Mouse (Mus musculus) lung, embryonic 16.5 days (tissue): ENCODE measurements around the gene A030003K21Rik. TPM values are rescaled to one million over a fixed set of nuclear protein-coding genes. Genes with fewer than 3 reads are reported as not detected.
"Not testable (repeated sequence)": the region's sequence is repeated elsewhere in the genome, so short reads cannot be mapped to it uniquely, and the experiment has no call there.

Source experiments
- ATAC-seq: fragments of 200-750 bp; cut with Nextera tagmentation; 2 replicates; pipeline ENCODE4 v1.8.0; 2017; ENCODE audit warnings: low read depth, mild to moderate bottlenecking, moderate library complexity
- H3K27ac ChIP-seq: fragments of 300-500 bp; sonication (generic); 2 replicates; pipeline ENCODE4 v1.5.1; 2014; ENCODE audit warnings: mild to moderate bottlenecking, control low read depth, low read length
- H3K27me3 ChIP-seq: fragments of 300-500 bp; sonication (generic); 2 replicates; pipeline ENCODE4 v1.6.1; 2014; ENCODE audit warnings: low read depth, low read length, mixed read lengths; ENCODE audit not compliant: control insufficient read depth, insufficient read depth
- H3K36me3 ChIP-seq: fragments of 300-500 bp; sonication (generic); 2 replicates; pipeline ENCODE4 v1.6.1; 2014; ENCODE audit warnings: low read length; ENCODE audit not compliant: control insufficient read depth, insufficient read depth
- H3K4me1 ChIP-seq: fragments of 300-500 bp; sonication (generic); replicated peaks from 2 replicates; pipeline ENCODE4 v1.6.1; 2014; ENCODE audit warnings: low read length, mixed read lengths; ENCODE audit not compliant: control insufficient read depth, insufficient read depth
- H3K4me2 ChIP-seq: fragments of 300-500 bp; sonication (generic); 2 replicates; pipeline ENCODE4 v1.6.1; 2014; ENCODE audit warnings: low read depth, low read length, control low read depth
- H3K4me3 ChIP-seq: fragments of 300-500 bp; sonication (generic); 2 replicates; pipeline ENCODE4 v1.5.1; 2014; ENCODE audit warnings: mild to moderate bottlenecking, low read length, control low read depth
- H3K9ac ChIP-seq: fragments of 300-500 bp; sonication (generic); 2 replicates; pipeline ENCODE4 v1.6.1; 2014; ENCODE audit warnings: low read length, control low read depth
- H3K9me3 ChIP-seq: fragments of 300-500 bp; sonication (generic); 2 replicates; pipeline ENCODE4 v1.6.1; 2016; ENCODE audit warnings: low read length; ENCODE audit not compliant: control insufficient read depth
- WGBS: fragments of 180-500 bp; shearing (Covaris S2); extraction: QIAGEN DNeasy Blood & Tissue Kit; methylation state at CpG from one replicate; pipeline ENCODE4 v1.1.7; 2014; 5-methylcytosine and 5-hydroxymethylcytosine counted together
- polyA plus RNA-seq: library from polyadenylated mRNA; unstranded; fragments of >200 nt; fragmentation: Nextera tagmentation; extraction: Ambion mirVana; gene quantifications from 2 replicates; pipeline ENCODE4 v1.2.1, GENCODE M21; 2015

A030003K21Rik gene
- polyA plus RNA-seq = not detected in 2 replicates

DNA sequence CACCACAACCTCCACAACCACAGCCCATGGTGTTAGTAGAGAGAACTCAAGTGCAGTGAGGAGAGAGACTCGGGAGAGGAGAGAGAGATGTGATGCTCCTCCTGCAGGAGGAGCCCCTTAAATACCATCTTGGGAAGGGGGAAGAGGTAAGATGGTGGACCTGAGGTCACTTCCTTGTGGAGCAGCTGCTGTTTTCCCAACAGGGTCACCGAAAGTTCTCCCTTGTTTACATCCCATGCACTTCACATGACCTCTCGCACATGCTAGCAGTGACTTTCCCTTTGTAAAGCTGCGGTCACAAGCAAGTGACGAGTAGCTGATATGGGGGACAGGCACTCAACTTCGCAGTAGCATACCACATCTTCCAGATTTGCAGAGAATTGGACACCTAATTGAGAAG is at the start of gene A030003K21Rik:
Gene A030003K21Rik, minus strand, starts transcription at position 94 of the 400 bp plus-strand sequence.
- not testable (repeated sequence) for H3K36me3 ChIP-seq, H3K9ac ChIP-seq, H3K9me3 ChIP-seq, H3K4me2 ChIP-seq, H3K27me3 ChIP-seq, H3K4me3 ChIP-seq, H3K4me1 ChIP-seq, ATAC-seq
- WGBS = no CpG with 5 or more reads among the region's 6 CpGs
- H3K27ac ChIP-seq = peak within 1 kb of the TSS; percentile 7; the same call in 1 of the 2 replicates

DNA sequence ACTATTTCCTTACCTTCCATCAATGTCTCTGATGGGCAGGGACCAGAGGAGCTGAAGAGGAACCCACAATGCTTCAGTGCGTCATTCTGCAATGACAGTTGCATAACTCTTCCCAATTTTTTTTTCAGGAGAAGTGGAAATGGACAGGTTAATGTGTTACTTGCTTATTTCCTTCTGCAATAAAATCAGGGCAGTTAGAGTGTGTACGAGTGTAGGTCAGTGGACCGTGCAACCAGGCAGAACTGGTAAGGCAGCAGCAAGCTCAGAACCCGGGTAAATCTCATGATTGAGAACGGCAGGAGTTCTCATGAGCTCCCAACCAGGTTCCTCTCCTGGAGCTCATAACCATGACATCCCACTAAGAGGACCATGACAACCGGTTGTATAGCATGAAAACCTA is 48.9 kb upstream of the A030003K21Rik start:
- no peak for ATAC-seq
- no peak overlapping the region for H3K4me3 ChIP-seq
- 86% methylated on average over 6 of the region's 6 CpGs for WGBS
- no peaks in the 10 kb centered on the region for H3K9me3 ChIP-seq
- H3K36me3 ChIP-seq = no peaks in the 10 kb centered on the region
- no peak overlapping the region for H3K4me2 ChIP-seq
- H3K27ac ChIP-seq = no peak overlapping the region
- no peak overlapping the region for H3K9ac ChIP-seq
- no peaks in the 10 kb centered on the region for H3K27me3 ChIP-seq
- no peaks in the 10 kb centered on the region for H3K4me1 ChIP-seq

DNA sequence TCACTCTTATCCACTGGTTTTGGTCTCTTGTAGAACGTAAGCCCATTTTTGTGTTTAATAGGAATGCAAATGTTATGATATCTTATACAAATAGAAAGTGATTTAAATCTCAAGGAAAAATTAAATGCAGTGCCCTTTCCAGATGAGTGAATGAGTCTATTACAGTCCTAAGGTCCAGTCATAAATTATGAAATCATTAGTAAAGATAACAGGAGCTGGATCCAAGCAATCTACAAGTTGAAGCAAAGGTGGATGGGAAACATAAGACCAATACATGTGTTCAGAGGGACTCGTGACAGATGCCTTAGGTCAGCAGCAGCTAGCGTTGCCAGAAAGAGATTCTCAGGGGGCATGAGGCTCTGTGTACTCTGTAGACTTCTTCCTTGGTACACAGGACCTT is 48.4 kb upstream of the A030003K21Rik start:
- H3K9me3 ChIP-seq = no peaks in the 10 kb centered on the region
- H3K9ac ChIP-seq = no peak overlapping the region
- no peaks in the 10 kb centered on the region for H3K4me1 ChIP-seq
- no peak overlapping the region for H3K4me2 ChIP-seq
- H3K36me3 ChIP-seq = no peaks in the 10 kb centered on the region
- no peak for ATAC-seq
- no peak overlapping the region for H3K4me3 ChIP-seq
- no peaks in the 10 kb centered on the region for H3K27me3 ChIP-seq
- no peak overlapping the region for H3K27ac ChIP-seq
- WGBS = 71% methylated on average over 3 of the region's 3 CpGs

DNA sequence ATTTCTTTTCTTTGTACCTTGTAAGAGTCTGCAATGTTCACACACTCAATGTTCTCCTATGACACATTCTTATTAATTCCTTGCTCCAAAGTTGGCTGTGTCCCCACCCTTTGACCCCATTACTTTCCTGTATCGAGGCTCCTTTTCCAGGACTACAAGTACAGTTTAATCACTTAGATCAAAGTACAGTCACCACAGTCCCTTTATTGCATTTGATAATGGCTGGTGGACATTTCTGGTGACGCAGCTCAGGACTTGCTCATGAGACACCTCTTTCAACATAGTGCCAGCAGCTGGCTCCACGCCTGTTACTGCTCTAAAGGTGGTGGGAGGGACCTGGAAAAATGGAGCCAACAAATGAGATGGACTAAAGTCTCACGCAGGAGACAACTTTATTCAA is 47.9 kb upstream of the A030003K21Rik start:
- no peaks in the 10 kb centered on the region for H3K9me3 ChIP-seq
- no peak overlapping the region for H3K9ac ChIP-seq
- no peak overlapping the region for H3K4me3 ChIP-seq
- H3K27me3 ChIP-seq = no peaks in the 10 kb centered on the region
- no peak overlapping the region for H3K27ac ChIP-seq
- H3K36me3 ChIP-seq = no peaks in the 10 kb centered on the region
- WGBS = 60% methylated on average over 4 of the region's 4 CpGs
- no peak overlapping the region for H3K4me2 ChIP-seq
- H3K4me1 ChIP-seq = no peaks in the 10 kb centered on the region
- no peak for ATAC-seq

DNA sequence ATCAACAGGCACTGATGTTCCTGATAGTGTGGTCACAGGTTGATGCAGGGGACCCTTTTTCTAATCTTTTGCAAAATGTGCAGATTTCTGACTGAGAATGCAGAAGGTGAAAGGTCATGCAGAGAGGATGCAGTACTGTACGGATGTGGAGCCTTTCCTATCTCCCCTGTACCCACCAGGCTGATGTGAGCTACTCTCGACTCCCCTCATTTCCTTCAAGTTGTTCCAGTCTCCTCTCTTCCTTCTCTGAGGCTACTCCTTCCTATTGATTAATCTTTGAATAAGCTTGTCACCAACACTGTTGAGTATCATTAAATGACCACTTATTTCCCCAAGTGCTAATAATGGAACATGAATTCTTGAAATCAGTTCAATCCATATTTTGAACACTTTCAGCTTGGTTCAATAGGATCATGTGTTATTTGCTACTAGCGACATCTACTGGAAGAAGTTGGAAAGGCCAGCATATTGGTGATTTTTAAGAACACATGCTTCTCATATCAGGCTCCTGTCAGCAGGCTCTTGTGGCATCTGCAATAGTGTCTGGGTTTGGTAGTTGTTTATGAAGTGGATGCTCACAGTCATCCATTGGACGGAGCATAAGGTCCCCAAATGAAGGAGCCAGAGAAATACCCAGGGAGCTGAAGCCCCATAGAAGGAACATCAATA is 44.5 kb upstream of the A030003K21Rik start:
- ATAC-seq = 0 out of 2 replicates have a peak, but pooled peaks have one; percentile 34
- Histone ChIP-seq H3K4me2 (no peak overlapping the region), H3K4me3 (no peak overlapping the region), H3K27ac (no peak overlapping the region), H3K36me3 (no peaks in the 10 kb centered on the region), H3K27me3 (no peaks in the 10 kb centered on the region), H3K9me3 (peaks cover 5% of the 10 kb centered on the region), H3K9ac (no peak overlapping the region), H3K4me1 (no peaks in the 10 kb centered on the region)
- 22% methylated on average over 4 of the region's 4 CpGs for WGBS

DNA sequence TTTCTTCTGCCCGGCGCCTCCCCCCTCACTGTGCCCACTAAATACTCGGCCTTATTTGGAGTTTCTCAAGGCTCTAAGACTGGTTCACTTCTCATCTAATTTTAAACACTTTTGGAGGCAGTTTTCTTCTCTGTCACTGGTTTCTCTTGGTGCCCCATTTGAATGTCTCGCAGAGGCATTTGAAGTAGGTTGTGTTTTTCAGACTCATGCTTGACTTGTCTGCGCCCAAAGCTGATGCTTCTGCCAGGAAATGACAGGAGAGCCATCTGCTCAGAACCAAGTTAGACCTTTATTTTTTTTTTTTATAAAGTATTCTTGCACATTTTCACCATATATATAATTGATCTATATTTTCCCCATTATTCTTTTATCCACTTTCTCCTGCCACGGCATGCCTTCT is 43.5 kb upstream of the A030003K21Rik start:
- no peak for ATAC-seq

DNA sequence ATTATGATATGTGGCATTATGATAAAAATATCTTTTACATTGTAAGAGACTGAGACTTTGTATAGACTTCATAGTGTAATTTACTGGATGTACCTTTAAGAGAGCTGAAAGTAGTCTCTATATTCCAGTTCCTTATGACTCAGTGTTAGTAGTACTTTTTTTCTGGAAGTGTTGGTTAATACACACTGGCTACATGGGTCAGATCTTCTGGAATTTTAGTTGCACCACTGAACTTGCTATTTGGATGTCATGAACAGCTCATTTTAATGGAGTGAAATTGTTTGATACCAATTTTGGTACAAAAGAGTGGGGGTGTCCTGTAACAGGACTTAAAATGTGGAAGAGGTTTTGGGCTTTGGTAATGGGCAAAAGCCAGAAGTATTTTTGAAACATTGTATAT is 34.7 kb upstream of the A030003K21Rik start:
- H3K27me3 ChIP-seq = no peaks in the 10 kb centered on the region
- H3K36me3 ChIP-seq = no peaks in the 10 kb centered on the region
- no peak for ATAC-seq
- no peak overlapping the region for H3K9ac ChIP-seq
- H3K9me3 ChIP-seq = no peaks in the 10 kb centered on the region
- H3K4me3 ChIP-seq = no peak overlapping the region
- H3K4me2 ChIP-seq = no peak overlapping the region
- no peaks in the 10 kb centered on the region for H3K4me1 ChIP-seq
- no peak overlapping the region for H3K27ac ChIP-seq

More for the DNA sequence above, 43.5 kb upstream of the A030003K21Rik start:
- no peak overlapping the region for H3K27ac ChIP-seq
- H3K36me3 ChIP-seq = no peaks in the 10 kb centered on the region
- H3K4me3 ChIP-seq = no peak overlapping the region
- H3K27me3 ChIP-seq = no peaks in the 10 kb centered on the region
- no peak overlapping the region for H3K4me2 ChIP-seq
- no peak overlapping the region for H3K9ac ChIP-seq
- no peaks in the 10 kb centered on the region for H3K4me1 ChIP-seq
- peaks cover 5% of the 10 kb centered on the region for H3K9me3 ChIP-seq
- WGBS = 84% methylated on average over 6 of the region's 6 CpGs

DNA sequence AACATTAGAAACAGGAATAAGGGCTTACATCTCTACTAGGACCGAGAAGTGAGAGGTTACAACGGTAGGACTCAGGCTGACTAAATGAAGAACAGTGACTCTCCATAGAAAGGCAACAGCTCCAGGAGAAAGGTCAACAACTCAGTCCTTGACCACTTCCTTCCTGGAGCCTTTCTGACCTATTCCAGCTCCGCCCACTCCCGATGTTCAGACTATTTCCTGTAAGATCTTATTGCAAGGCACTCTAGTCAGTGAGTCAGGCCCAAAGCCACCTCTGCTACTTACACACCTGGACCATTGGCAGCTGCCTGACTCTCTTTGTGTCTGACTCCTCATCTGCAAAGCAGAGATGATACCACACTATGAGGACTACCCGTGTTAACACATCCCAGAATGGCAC is 32.6 kb upstream of the A030003K21Rik start:
- Histone ChIP-seq H3K4me2 (no peak overlapping the region), H3K9me3 (no peaks in the 10 kb centered on the region), H3K36me3 (no peaks in the 10 kb centered on the region), H3K27me3 (no peaks in the 10 kb centered on the region), H3K27ac (no peak overlapping the region), H3K9ac (no peak overlapping the region), H3K4me3 (no peak overlapping the region), H3K4me1 (peaks cover 5% of the 10 kb centered on the region; the same call in 1 of the 2 replicates)
- no peak for ATAC-seq
- 65% methylated on average over 5 of the region's 5 CpGs for WGBS

DNA sequence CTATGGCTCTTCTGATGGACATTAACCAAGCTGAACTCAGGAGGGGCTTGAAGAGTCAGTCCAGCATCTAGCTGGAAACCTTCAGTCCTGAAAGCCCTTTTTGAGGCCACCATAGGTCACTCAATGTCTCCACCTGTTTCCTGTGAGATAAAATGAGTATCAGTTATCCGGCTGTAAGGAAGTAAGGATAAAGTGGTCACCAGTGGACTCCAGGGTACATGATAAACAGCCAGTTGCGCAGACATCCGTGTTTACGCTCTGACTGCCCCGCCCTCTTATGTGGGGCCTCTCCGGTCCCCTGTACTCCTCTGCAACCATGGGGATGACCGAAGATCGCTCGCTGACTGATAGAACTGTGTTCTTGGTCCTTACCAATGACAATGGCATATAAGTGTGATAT is 31.2 kb upstream of the A030003K21Rik start:
- peaks cover 5% of the 10 kb centered on the region; the same call in 1 of the 2 replicates for H3K4me1 ChIP-seq
- H3K27me3 ChIP-seq = no peaks in the 10 kb centered on the region
- H3K9ac ChIP-seq = no peak overlapping the region
- 67% methylated on average over 9 of the region's 9 CpGs for WGBS
- H3K27ac ChIP-seq = peak overlapping the region; percentile 59
- no peak overlapping the region for H3K4me2 ChIP-seq
- peak; percentile 86 for ATAC-seq
- no peaks in the 10 kb centered on the region for H3K9me3 ChIP-seq
- H3K36me3 ChIP-seq = no peaks in the 10 kb centered on the region
- no peak overlapping the region for H3K4me3 ChIP-seq
